Mouse (Mus musculus) liver, adult 2 months (tissue): ENCODE measurements around the gene Lpgat1.

ENCODE experiments used
- CTCF ChIP-seq: fragments of 200-500 bp; IDR thresholded peaks from 2 replicates; pipeline ENCODE4 v1.5.1; 2011; ENCODE audit warnings: low read depth, low read length, control low read depth
- POLR2A ChIP-seq: fragments of 200-500 bp; IDR thresholded peaks from 2 replicates; pipeline ENCODE4 v1.6.1; 2011; ENCODE audit warnings: low read length, control low read depth; ENCODE audit not compliant: insufficient read depth; ENCODE audit errors: extremely low read depth

- no peak for TF ChIP-seq CTCF
- no peak for TF ChIP-seq POLR2A
Observed at GRCm38 (mm10) chr1:191733822-191734221, 16.2 kb downstream of the Lpgat1 start.
